ENCODE assay signal across 8 mouse cellular contexts in the genomic region with DNA sequence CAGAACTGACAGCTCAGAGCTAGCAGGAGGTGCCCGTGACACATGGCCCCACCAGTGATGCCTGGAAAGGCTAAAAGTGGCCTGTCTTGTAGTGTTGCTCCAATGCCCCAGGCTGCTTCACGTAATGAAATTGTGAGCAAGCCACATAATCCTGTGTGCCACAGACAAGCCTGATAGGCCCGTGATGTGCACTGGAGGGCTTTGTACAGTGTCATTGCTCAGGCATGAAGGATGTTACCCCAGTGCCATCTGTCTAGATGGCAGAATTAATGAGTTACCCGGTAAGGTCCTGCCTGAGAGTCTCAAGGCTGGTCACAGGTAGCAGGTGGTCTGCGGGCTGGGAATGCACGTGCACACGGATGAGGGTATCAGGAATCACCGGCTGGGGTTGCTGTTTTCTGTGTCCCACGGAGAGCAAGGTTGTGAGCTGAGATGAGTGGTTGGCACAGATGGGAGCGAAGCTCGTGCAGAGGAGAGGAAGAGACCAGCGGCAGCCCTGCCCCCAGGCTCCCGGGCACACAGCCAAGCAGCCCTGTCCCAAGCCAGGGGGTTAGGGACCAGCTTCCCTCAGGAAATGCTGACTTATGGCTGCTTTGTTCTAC. TPM values are rescaled to one million over a fixed set of nuclear protein-coding genes. Genes with fewer than 3 reads are reported as not detected.
A peak's percentile ranks its signal among the peaks of the same experiment; 100 is the strongest.
DNase-seq lines count a peak whose midpoint lies in the region; ATAC-seq and TF ChIP-seq lines count a peak whose summit lies in the region.

No protein-coding gene starts in this region.

- no peaks in the 10 kb centered on the region for H3K36me3 ChIP-seq in forebrain, embryonic 12.5 days (replicated peaks)
- H3K36me3 ChIP-seq in stomach, embryonic 15.5 days, result no peaks in the 10 kb centered on the region

- H3K4me1 ChIP-seq in forebrain, embryonic 12.5 days, result no peaks in the 10 kb centered on the region
- peaks cover 7% of the 10 kb centered on the region for H3K4me1 ChIP-seq in lung, adult 2 months (ENCODE audit: control insufficient read depth, insufficient read depth, low read length)
- peaks cover 30% of the 10 kb centered on the region for H3K4me1 ChIP-seq in stomach, embryonic 15.5 days

- no peaks in the 10 kb centered on the region for H3K27me3 ChIP-seq in forebrain, embryonic 12.5 days
- no peaks in the 10 kb centered on the region for H3K27me3 ChIP-seq in stomach, embryonic 15.5 days (replicated peaks)

- peak; percentile 49 for DNase-seq in NIH3T3 (ENCODE audit: low read depth)
- DNase-seq in adrenal gland, postnatal 25 days, result peak; percentile 81
- peak; percentile 82 to 87 for DNase-seq in heart, postnatal 14 days
- peak; percentile 56 to 66 for DNase-seq in layer of hippocampus, adult 2 months (ENCODE audit: low spot score in 2 of 2)
- DNase-seq in lung, adult 2 months, result peak; percentile 66

- 83% methylated on average over 13 of the region's 13 CpGs for WGBS in forebrain, embryonic 12.5 days
- WGBS in lung, adult 2 months, result 29% methylated on average over 13 of the region's 13 CpGs
- 59% methylated on average over 13 of the region's 13 CpGs for WGBS in stomach, embryonic 15.5 days

- no peak overlapping the region for H3K4me2 ChIP-seq in forebrain, embryonic 12.5 days
- H3K4me2 ChIP-seq in stomach, embryonic 15.5 days, result peak overlapping the region; percentile 47

- TF ChIP-seq POLR2A in lung, adult 2 months (IDR thresholded peaks at IDR 0.05; ENCODE audit: borderline replicate concordance, extremely low read depth, low read depth, low read length), result peak; percentile 46; the same call in 1 of the 2 replicates

- H3K4me3 ChIP-seq in forebrain, embryonic 12.5 days (replicated peaks), result no peak overlapping the region
- peak overlapping the region; percentile 50 for H3K4me3 ChIP-seq in layer of hippocampus, adult 2 months
- peak overlapping the region; percentile 94 for H3K4me3 ChIP-seq in lung, adult 2 months (replicated peaks; ENCODE audit: extremely low read depth, low read depth, low read length)
- peak overlapping the region; percentile 35; the same call in 1 of the 2 replicates for H3K4me3 ChIP-seq in stomach, embryonic 15.5 days (replicated peaks)

- H3K9ac ChIP-seq in forebrain, embryonic 12.5 days, result no peak overlapping the region
- H3K9ac ChIP-seq in stomach, embryonic 15.5 days, result no peak overlapping the region

- ATAC-seq in forebrain, embryonic 12.5 days (ENCODE audit: low FRiP score), result no peak
- no peak; the same call in 1 of the 2 replicates for ATAC-seq in stomach, embryonic 15.5 days (ENCODE audit: insufficient read depth, low FRiP score, low read depth)
- no peak for ATAC-seq in monocyte, adult 5-6 weeks (replicated peaks; ENCODE audit: insufficient number of reproducible peaks, low FRiP score, low TSS enrichment, poor library complexity, severe bottlenecking)

- TF ChIP-seq CTCF in layer of hippocampus, adult 2 months (conservative IDR thresholded peaks at IDR 0.05), result no peak
- TF ChIP-seq CTCF in lung, adult 2 months (IDR thresholded peaks at IDR 0.05; ENCODE audit: insufficient read depth, low read length), result no peak

- peak overlapping the region; percentile 46; the same call in 1 of the 2 replicates for H3K27ac ChIP-seq in forebrain, embryonic 12.5 days
- peak overlapping the region; percentile 77 for H3K27ac ChIP-seq in layer of hippocampus, adult 2 months
- peak overlapping the region; percentile 97 for H3K27ac ChIP-seq in stomach, embryonic 15.5 days

- intact Hi-C loops in heart, postnatal 14 days (cut with DNase I), result no loop called here

- no peaks in the 10 kb centered on the region for H3K9me3 ChIP-seq in forebrain, embryonic 12.5 days
- no peaks in the 10 kb centered on the region for H3K9me3 ChIP-seq in stomach, embryonic 15.5 days

RNA-seq across cellular contexts. Expression of a gene that starts 5.5 kb away (rescaled TPM):
- total RNA-seq in adrenal gland, postnatal 25 days (2021), result 27.7 and 31.5 TPM in 2 replicates
- 8.2 and 9.1 TPM in 2 replicates for polyA plus RNA-seq in forebrain, embryonic 12.5 days (2016; fragmentation: Nextera tagmentation; extraction: Ambion mirVana)
- total RNA-seq in heart, postnatal 14 days (2021), result 10 to 100 TPM; 35.5 to 39.1 TPM
- 1 to 10 TPM; 8.2 to 8.8 TPM for total RNA-seq in layer of hippocampus, adult 2 months (2021)
- 340 and 393 TPM in 2 replicates for polyA plus RNA-seq in lung, adult 2 months (2012; rRNA removed)
- 23.5 and 23.7 TPM in 2 replicates for polyA plus RNA-seq in stomach, embryonic 15.5 days (2015; fragmentation: Nextera tagmentation; extraction: Ambion mirVana)
- not detected in 3 replicates for total RNA-seq in monocyte, adult 5-6 weeks (2017)

RNA-seq across cellular contexts. Expression of a gene that starts 37.9 kb away (rescaled TPM):
- 26.3 and 27.2 TPM in 2 replicates for total RNA-seq in adrenal gland, postnatal 25 days (2021)
- 42.4 and 47.5 TPM in 2 replicates for polyA plus RNA-seq in forebrain, embryonic 12.5 days (2016; fragmentation: Nextera tagmentation; extraction: Ambion mirVana)
- total RNA-seq in heart, postnatal 14 days (2021), result 10 to 100 TPM; 11.2 to 13.3 TPM
- 10 to 100 TPM; 36.9 to 42.8 TPM for total RNA-seq in layer of hippocampus, adult 2 months (2021)
- polyA plus RNA-seq in lung, adult 2 months (2012; rRNA removed), result 17.9 and 19.2 TPM in 2 replicates
- 38.6 and 40.2 TPM in 2 replicates for polyA plus RNA-seq in stomach, embryonic 15.5 days (2015; fragmentation: Nextera tagmentation; extraction: Ambion mirVana)
- total RNA-seq in monocyte, adult 5-6 weeks (2017), result 13.3 to 21.2 TPM (median 17.5 TPM) in 3 replicates

RNA-seq across cellular contexts. Expression of a gene that starts 42.7 kb away (rescaled TPM):
- total RNA-seq in adrenal gland, postnatal 25 days (2021), result not detected in 2 replicates
- polyA plus RNA-seq in forebrain, embryonic 12.5 days (2016; fragmentation: Nextera tagmentation; extraction: Ambion mirVana), result 0.18 TPM in 1 of 2 replicates, not detected in the other
- 1 to 10 TPM; 4.6 to 7.2 TPM for total RNA-seq in heart, postnatal 14 days (2021)
- total RNA-seq in layer of hippocampus, adult 2 months (2021), result 1 to 10 TPM; 2.6 to 2.8 TPM
- polyA plus RNA-seq in lung, adult 2 months (2012; rRNA removed), result not detected in 2 replicates
- 0.12 and 0.36 TPM in 2 replicates for polyA plus RNA-seq in stomach, embryonic 15.5 days (2015; fragmentation: Nextera tagmentation; extraction: Ambion mirVana)
- total RNA-seq in monocyte, adult 5-6 weeks (2017), result not detected in 3 replicates

RNA-seq across cellular contexts. Expression of a gene that starts 55.3 kb away (rescaled TPM):
- total RNA-seq in adrenal gland, postnatal 25 days (2021), result 28.9 and 42.3 TPM in 2 replicates
- 23.9 and 26.1 TPM in 2 replicates for polyA plus RNA-seq in forebrain, embryonic 12.5 days (2016; fragmentation: Nextera tagmentation; extraction: Ambion mirVana)
- 10 to 100 TPM; 27.5 to 28.9 TPM for total RNA-seq in heart, postnatal 14 days (2021)
- 10 to 100 TPM; 53.5 to 55.7 TPM for total RNA-seq in layer of hippocampus, adult 2 months (2021)
- polyA plus RNA-seq in lung, adult 2 months (2012; rRNA removed), result 35.3 and 44.6 TPM in 2 replicates
- polyA plus RNA-seq in stomach, embryonic 15.5 days (2015; fragmentation: Nextera tagmentation; extraction: Ambion mirVana), result 18.1 and 21.1 TPM in 2 replicates
- total RNA-seq in monocyte, adult 5-6 weeks (2017), result 16.3 to 21.8 TPM (median 20.8 TPM) in 3 replicates

Comparison
In these comparisons a context has a peak if more than half of its experiments do, and no peak if none do; other contexts are left out.
1. H3K27ac ChIP-seq: peak in every context shown above with its lines; median percentile 97 in stomach, embryonic 15.5 days; 77 in layer of hippocampus, adult 2 months; 46 in forebrain, embryonic 12.5 days.